Mouse (Mus musculus) embryo, embryonic 9.5 days (tissue): Measurements from ENCODE around the gene Olfml3.

ENCODE experiments used
- DNase-seq: peaks from one replicate; pipeline ENCODE4 v3.0.0-alpha.2; 2017; ENCODE audit errors: extremely low spot score

Olfml3 gene

GRCm38 (mm10) chr3:103709470-103710040, 28.2 kb downstream of the Olfml3 start:
- no peak for DNase-seq

DNA sequence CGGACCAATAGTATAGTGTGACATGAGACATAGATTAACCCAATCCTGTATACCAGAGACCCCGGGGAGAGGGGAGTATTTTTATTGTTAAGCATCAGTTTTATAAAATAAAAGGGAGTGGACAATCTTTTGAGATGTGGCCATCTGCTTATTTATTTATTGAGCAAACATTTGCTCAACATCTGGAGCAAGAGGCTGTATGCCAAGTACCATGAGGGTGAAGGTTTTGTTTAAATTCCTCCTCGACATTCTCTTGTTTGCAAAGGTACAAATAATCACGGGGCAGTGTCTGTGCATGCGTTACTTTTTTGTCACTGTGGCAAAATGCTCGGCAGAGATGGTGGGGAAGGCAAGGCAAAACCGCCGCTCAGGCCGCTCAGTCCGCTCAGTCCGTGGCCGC, 32.4 kb downstream of the Olfml3 start:
- no peak for DNase-seq

DNA sequence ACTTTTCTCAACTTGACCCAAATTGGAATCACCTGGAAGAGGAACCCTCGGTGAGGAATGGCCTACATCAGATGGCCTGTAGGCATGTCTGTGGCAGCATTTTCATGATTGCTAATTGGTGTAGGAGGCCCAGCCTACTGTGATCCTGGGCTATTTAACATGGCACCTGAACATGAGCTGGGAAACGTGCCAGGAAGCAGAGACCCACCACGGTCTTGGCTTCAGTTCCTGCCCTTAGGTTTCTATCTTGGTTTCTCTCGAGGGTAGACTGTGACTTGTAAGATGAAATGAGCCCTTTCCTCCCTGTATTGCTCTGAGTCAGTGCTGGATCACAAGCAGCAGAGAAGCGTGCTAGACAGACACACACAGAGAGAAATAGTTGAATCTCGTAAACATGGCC, 33.1 kb downstream of the Olfml3 start:
- DNase-seq: no peak

GRCm38 (mm10) chr3:103696388-103696925, 41.3 kb downstream of the Olfml3 start:
- DNase-seq: no peak

DNA sequence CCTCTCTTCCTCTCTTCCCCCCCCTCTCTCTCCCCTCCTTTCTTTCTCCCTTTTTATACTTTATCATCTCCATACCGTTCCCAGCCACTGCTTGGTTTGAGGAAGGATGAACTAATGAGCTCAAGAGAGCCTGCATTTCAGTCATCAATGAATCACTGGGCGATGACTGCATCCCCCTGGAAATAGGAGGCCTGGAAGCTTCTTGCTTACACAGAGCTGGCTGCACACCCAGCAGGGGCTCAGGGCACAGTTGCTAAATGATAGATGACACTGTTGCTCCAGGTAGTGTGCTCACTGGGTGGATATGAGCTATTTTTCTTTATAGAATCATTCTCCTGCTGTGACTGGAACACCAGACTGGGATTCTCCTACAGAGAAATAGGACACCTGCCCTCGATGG, 42.2 kb downstream of the Olfml3 start:
- no peak for DNase-seq

DNA sequence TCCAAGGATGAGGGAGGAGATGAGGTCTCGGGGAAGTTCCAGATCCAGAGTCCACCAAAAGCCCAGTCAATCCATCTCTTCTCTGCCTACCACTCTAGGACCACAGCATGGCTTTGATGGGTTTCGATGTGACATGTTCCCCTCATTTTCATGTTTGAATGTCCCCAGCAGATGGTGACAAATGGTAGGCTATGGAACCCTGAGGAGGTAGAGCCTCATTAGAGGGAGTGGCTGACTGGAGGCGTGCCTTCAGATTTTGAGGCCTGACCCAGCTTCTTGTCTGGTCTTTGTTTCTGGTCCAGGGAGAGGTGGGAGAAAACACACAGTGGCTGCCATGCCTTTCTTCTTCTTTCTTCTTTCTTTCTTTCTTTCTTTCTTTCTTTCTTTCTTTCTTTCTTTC, 47.3 kb downstream of the Olfml3 start:
- no peak for DNase-seq

DNA sequence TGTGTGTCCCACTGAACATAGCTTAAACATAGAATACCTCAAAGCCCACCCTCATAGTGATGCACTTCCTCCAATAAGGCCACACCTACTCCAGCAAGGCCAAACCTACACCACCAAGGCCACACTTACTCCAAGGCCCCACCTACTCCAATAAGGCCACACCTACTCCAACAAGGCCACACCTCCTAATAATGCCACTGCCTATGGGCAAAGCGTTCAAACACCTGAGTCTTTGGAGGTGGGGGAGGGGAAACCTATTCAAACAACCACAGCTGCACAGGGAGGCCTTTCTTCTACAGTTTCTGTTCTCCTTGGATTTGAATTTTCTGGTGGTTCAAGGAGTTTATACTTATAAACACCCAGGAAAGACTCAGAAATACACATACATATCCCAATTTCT, 48.8 kb downstream of the Olfml3 start:
- DNase-seq: no peak

DNA sequence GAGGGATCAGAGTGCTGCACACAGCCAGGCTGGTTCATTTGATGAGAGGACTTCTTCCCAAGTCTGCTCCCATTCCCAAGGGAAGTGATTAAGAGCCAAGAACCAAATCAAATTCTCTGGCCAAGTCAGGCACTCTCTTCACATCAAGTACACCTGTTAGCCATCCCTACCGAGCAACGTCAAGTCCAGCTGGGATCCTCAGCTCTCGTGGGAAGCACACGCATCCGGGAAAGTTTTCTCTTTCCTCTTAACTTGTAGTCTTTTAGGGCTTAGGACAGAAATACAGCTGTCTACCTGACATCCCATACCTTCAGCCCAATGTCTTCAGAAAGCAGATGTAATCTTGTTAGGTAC, 53.9 kb downstream of the Olfml3 start:
- DNase-seq: no peak

DNA sequence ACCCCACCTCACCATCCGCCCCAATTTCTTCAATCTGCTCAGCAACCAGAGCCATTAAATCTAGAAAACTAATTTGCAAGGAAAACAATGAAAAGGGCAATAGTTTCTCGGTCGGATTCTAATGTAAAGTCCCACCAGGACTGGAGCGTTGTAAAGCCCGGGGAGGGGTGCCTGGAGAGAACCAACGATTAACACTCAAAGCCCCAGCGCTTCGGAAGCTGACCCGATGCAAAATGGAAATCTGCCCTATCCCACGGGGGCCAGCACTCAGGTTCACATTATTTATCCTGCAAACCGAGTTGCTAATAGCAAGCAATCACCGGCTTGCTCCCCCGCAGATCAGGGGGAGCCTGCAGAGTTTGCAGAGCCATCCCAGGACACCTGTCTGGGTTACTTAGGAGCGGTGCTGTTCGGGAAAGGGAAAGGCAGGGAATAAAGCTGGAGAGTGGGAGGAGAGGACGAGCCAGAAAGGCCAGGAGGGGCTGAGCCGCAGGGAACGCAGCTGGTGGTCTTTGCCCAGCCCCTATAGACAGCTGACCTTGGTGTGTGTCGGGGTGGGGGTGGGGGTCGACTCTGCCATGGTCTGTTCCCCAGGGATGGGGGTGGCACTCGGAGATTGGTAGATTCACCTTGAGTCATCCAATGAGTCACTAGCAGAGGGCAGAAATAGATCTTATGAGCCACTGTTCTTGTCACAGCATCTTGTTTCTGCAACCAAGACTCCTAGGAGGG, 54.4 kb downstream of the Olfml3 start:
- DNase-seq: peak; percentile 29

- no peak for DNase-seq
Measured at GRCm38 (mm10) chr3:103682473-103682872, 55.3 kb downstream of the Olfml3 start.

DNA sequence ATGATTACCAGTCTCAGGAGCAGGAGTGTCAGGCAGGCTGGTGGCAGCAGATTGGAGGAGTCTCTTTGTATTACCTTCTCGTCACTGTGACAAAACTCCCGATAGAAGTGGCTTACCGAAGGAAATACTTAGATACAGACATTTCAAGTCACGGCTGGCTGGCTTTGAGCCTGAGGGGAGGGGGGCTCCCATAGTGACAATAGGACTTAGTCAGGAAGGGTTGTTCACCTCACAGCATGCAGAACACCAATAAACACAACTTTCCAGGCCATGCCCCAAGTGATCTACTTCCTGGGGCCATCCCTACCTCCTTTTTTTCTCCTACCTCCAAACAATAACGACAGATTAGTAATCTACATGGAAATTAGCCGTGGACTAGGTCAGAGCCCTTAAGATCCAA, 59.0 kb downstream of the Olfml3 start:
- DNase-seq: no peak

GRCm38 (mm10) chr3:103672716-103673115, 65.1 kb downstream of the Olfml3 start:
- no peak for DNase-seq
